Comparison of ENCODE assay signal across 10 mouse cellular contexts in the genomic region with DNA sequence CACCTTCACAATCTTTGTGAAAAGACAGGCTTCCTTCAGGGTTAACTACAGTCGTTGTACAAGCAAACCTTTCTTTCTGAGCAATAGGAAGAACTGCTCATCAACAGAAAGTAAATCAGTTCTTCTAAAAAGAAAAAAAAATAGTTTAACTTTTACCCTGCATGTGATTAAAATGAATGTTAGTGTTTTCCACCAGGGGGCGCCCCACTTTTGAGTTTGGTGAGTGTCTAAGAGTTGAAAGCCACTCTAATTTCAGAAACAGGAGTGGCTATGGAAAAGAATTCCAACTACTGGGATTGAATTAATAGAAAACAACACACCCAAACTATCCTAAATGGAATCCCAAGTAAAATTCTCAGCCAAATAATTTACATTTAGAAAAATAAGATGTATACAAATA.
DNase-seq lines count a peak whose midpoint lies in the region.
"Had no signal": no experiment of that assay in that cellular context is flagged by ENCODE, and none has a peak within 500 bp of the region (broad histone marks: within the 10 kb centered on the region; RNA-seq: fewer than 3 reads in every experiment).

No protein-coding gene starts in this region.

- H3K27me3 ChIP-seq in limb, embryonic 10.5 days (ENCODE audit: low read depth, poor library complexity, severe bottlenecking), result no peaks in the 10 kb centered on the region
- H3K27me3 ChIP-seq: embryonic facial prominence, embryonic 13.5 days; limb, embryonic 13.5 days had no signal

- no peaks in the 10 kb centered on the region for H3K9me3 ChIP-seq in limb, embryonic 10.5 days (replicated peaks)
- H3K9me3 ChIP-seq: embryonic facial prominence, embryonic 13.5 days; limb, embryonic 13.5 days had no signal

- H3K4me3 ChIP-seq in limb, embryonic 10.5 days, result no peak overlapping the region
- H3K4me3 ChIP-seq: embryonic facial prominence, embryonic 13.5 days; limb, embryonic 13.5 days had no signal

- no peaks in the 10 kb centered on the region for H3K36me3 ChIP-seq in limb, embryonic 10.5 days
- H3K36me3 ChIP-seq: embryonic facial prominence, embryonic 13.5 days; limb, embryonic 13.5 days had no signal

- DNase-seq in adrenal gland, adult 18-20 months (ENCODE audit: low spot score in 2 of 2), result peak; percentile 32 to 48
- DNase-seq in adrenal gland, adult 2 months, result no peak
- DNase-seq in kidney, adult 8-10 months, result peak; percentile 3 to 15
- DNase-seq in kidney, adult 11 months, result no peak
- peak; percentile 47 for DNase-seq in R1 (ENCODE audit: low read depth, low spot score)
- DNase-seq in limb, embryonic 10.5 days (ENCODE audit: low spot score), result peak; percentile 49
- no peak for DNase-seq in thymus, postnatal 0 days (ENCODE audit: low spot score)
- DNase-seq in layer of hippocampus, adult 11-12 months (ENCODE audit: low spot score), result no peak

- no peaks in the 10 kb centered on the region for H3K4me1 ChIP-seq in limb, embryonic 10.5 days
- H3K4me1 ChIP-seq: embryonic facial prominence, embryonic 13.5 days; limb, embryonic 13.5 days had no signal

- 7% methylated on average over 2 of the region's 2 CpGs for WGBS in limb, embryonic 10.5 days

- no peak overlapping the region for H3K27ac ChIP-seq in limb, embryonic 10.5 days
- H3K27ac ChIP-seq: embryonic facial prominence, embryonic 13.5 days; limb, embryonic 13.5 days had no signal

Comparison
In these comparisons a context has a peak if more than half of its experiments do, and no peak if none do; other contexts are left out.
1. DNase-seq: peak in adrenal gland, adult 18-20 months (2 of 2), kidney, adult 8-10 months (2 of 2), R1 (single experiment) and limb, embryonic 10.5 days (single experiment); none in adrenal gland, adult 2 months (single experiment), kidney, adult 11 months (single experiment), thymus, postnatal 0 days (single experiment) and layer of hippocampus, adult 11-12 months (single experiment).